Mouse (Mus musculus) megakaryocyte, adult 5-6 weeks (primary cell): Measurements from ENCODE around the gene Dnajc5. TPM values are rescaled to one million over a fixed set of nuclear protein-coding genes. Genes with fewer than 3 reads are reported as not detected.

Experiments used
- ATAC-seq: 2 replicates; pipeline ENCODE4 v1.8.0; 2016; ENCODE audit warnings: mild to moderate bottlenecking, inconsistent platforms; ENCODE audit not compliant: poor library complexity, severe bottlenecking
- total RNA-seq, 2 experiments: library from RNA; stranded (forward) in 1 of 2; stranded (reverse) in 1 of 2; fragments of 153-499, 151-499 nt in 1 of 2; fragments of 221-1000, 200-1000 nt in 1 of 2; gene quantifications; 2 replicates each; pipeline versions ENCODE4 v1.2.3 to v1.2.4; 2015 to 2017

The Dnajc5 gene
- total RNA-seq, 2 experiments from 2014 or later = 32.2 to 39.7 TPM

DNA sequence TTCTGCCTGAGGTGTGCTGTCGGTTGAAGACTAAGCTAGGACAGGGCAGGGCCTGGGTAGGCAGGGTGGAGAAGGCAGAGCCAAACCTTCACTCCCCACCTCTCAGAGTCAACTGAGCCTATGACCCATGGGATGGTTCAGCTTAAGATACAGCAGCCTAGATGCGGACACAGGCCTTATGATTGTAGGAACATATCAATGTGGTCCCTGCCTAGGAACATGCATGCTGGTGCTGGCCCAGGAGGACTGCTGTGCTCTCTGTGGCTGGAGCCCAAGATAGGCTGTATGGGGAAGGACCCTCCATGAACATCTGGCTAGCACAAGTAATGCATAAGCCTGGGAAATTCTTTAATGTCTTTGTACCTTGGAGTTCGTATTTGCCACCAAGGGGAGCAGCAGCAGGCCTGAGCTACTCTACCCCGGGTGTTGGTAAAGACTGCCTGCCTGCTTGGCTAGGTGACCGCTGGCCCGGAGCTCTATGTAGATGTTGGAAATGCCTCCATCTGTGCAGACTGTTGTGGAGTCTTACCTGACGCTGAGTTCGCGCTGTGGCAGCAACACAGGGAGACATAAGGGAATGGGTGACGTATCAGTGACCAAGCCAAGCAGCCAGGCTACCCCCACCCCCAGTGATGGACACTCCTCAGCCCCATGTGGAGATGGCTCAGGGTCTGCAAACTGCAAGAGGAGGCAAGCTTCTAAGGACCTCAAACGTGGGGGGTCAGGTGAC, 51.8 kb downstream of the Dnajc5 start:
- ATAC-seq = no peak

DNA sequence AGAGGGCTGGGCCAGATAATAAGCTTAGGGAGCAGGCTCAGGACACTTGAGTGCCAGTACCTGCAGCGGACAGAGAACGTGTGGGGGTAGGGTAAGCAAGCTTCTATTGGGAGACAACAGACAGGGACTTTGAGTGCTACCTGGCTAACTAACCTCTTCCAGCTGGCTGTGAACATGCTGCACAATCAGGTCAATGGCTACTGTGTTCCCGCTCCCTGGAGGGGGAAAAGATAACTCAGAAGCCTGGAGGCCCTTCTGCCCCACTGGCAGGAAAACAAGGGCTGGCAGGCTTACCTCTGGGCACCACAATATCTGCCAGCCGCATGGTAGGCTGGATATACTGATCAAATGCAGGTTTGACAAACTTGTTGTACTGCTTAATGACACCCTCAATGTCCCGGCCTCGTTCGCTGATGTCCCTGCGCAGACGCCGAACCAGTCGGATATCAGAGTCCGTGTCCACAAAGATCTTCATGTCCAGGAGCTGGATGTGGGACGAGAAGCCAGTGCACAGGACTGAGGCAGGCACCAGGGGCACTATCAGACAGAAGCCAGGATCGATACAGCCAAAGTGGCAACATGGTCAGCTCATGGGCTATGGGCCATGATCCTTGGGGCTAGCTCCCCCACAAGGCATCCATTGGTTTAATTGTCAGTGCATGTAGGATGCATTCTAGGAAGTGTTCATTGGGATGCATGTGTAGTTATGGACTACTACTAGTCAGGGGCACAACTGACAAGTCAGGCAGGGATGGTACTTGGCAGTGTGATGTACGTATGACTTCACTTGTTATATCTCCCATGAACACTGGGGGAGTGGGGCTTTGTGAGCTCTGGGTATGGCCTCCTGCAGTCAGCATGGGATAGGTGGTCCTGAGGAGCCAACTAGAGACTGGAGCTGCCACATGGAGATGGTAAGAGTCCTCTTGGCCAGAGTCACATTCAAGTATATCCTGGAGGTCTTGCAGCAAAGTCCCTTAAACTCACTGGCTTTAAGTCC, 52.9 kb downstream of the Dnajc5 start:
- no peak for ATAC-seq

DNA sequence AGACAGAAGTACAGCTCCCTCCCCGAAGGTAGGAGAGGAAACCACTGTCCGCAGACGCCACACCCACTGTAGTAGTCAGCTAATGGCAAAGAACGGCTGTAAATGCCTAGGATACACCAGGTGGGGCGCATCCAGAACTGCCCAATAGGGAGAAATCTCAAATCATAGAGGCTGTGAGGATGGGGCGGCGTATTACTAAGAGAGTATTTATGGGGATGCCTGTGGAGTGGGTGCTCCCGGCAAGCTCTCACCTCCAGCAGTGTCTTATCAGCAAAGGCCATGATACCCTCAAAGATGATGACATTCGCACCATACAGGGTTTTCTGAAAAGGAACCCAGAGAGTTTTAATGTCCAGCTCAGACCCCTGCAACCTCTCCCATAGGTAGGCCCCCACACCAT, 53.7 kb downstream of the Dnajc5 start:
- no peak for ATAC-seq

DNA sequence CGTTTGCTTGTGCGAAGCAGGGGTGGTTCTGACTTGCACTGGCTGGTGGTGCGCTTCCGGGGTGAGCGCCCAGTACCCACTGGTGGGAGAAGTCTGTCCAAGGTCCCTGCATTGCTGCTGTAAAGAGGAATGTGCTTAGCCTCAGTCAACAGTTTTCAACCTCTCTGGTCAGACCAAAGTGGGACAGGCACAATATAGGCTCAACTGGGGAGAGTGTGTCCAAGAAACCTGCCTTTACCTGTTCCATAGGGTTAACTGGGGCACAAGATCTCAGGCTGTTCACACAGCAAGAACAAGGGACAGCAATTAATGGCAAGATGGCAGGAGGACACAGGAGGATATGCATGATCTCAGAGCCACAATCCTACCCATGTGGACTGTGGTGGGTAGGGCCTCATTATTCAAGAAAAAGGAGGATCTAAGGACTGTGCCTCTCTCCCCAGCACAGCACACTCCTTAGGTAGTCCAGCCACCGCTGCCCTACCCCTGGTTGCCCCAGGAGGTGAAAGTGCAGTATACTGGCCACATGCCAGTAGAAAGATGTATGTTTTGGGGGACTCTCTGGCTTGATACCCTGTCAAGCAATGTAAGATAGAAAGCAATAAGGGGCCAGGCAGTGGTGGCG, 54.7 kb downstream of the Dnajc5 start:
- ATAC-seq = no peak

- no peak for ATAC-seq
These were observed 56.3 kb downstream of the Dnajc5 start for GRCm38 (mm10) chr2:181576613-181577012.

DNA sequence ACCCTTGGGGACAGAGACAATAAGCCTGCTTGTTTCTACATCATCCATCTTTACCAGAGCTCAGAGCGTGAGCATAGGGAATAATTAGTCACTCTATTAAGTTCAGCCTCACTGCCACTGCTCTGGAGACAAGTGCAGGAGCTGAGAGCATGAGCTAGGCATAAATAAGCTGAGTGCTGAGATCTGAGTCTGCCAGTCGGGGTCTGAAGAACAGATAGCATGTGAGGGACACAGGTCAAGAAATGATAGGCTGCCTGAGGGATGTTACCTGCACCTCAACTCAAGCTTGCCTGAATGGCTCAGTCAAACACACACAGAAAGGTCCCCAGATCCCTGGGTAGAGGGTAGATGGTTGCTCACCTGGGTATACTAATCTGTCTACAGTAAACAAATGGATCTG, 56.8 kb downstream of the Dnajc5 start:
- no peak for ATAC-seq

- ATAC-seq = no peak
These were observed 57.8 kb downstream of the Dnajc5 start for GRCm38 (mm10) chr2:181577981-181578581.

- ATAC-seq = no peak
These were observed 58.7 kb downstream of the Dnajc5 start for GRCm38 (mm10) chr2:181578790-181579618.

- no peak for ATAC-seq
These were observed 59.4 kb downstream of the Dnajc5 start for GRCm38 (mm10) chr2:181579681-181580080.

- no peak for ATAC-seq
These were observed 60.0 kb downstream of the Dnajc5 start for GRCm38 (mm10) chr2:181580131-181580772.

DNA sequence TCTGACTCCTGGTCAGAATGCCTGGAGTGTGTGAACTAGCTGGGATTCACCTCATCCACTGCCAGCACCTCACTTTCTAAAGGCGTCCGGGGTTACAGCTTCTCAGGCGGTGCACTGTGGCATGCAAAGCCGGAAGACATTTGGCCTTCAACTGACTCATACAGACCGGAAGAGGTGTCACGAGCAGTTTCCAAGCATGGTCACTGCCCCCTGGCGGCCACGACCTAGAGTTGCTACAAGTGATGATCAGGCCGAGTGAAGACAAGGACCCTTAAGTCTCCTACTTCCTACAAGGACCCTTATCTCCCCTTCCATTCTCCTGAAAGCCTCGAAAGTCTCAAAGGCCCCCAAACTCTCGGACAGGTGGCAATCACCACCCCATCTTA, 60.7 kb downstream of the Dnajc5 start:
- ATAC-seq = peak; percentile 86

DNA sequence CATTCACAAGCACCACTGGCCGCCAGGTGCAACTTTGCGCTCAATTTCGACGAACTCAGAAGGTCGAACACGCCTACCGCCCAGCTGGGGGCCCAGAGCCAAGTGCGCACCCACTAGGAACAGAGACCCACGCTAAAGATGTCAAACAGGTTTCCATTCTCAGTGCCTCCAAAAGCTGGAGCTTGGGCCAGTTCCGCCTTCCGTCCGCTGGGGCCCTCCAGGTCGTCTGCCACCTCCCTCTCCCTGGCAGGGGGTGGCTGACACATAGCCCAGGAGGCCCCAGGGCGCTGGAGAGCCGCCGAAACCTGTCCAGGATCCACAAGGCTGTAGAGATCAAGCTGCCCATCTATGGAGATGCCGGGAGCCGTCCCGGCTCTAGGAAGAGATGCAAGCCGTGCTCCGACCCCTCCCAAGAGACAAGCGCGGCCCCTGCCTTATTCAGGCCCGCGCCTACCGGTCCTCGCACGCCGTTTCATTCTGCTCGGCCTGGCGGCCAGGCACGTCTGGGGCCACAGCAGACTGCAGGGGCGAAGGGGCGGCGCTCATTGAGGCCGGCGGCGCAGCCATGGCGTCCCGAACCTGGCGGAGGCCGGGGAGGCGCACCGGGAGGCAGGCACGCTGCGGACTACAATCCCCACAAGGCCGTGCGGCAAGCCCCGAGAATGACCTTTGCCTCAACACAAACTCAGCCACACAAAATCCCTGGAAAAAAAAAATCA, 61.3 kb downstream of the Dnajc5 start:
- ATAC-seq = peak; percentile 78

- ATAC-seq = no peak
These were observed 62.1 kb downstream of the Dnajc5 start for GRCm38 (mm10) chr2:181582358-181582757.

- no peak for ATAC-seq
These were observed 62.7 kb downstream of the Dnajc5 start for GRCm38 (mm10) chr2:181582939-181583338.

DNA sequence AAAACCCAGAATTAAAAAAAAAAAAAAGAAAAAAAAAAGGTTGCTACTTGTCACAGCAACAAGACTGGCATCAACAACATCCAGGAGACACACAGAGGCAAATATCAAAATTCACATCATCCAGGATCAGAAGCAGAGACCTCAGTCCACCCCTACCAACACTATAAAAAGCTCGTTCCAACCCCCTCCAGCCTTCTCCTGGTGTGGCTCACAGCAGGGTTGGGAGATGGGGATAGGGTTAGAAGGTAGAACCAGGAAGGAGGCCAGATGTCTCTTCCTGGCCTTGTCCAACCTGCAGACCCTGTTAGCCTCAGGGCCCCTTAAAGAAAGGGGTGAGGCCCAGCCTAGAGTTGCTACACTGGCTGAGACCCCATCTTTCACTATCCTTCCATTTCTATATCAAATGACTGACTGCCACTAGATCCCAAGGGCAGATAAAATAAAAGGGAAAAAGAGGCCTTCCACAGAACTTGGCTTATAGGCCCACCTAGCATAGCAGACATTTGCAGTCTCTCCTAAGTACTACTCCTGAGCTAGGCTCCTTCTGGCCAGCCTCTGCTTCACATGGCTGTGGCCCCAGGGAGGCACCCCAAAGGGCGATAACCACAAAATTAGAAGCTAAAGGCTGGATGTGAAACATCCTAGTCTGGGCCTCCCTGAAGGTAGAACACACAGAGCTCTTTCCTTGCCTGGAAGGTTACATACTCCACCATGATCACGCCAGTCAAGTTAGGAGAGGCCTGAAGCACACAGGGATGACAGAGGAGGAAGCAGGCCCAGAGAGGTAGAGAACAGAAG, 63.4 kb downstream of the Dnajc5 start:
- ATAC-seq = no peak

GRCm38 (mm10) chr2:181584411-181584942, 64.2 kb downstream of the Dnajc5 start, which contains the start of gene Uckl1:
Uckl1 (minus strand) TSS chr2:181584892.
- ATAC-seq = no peak

DNA sequence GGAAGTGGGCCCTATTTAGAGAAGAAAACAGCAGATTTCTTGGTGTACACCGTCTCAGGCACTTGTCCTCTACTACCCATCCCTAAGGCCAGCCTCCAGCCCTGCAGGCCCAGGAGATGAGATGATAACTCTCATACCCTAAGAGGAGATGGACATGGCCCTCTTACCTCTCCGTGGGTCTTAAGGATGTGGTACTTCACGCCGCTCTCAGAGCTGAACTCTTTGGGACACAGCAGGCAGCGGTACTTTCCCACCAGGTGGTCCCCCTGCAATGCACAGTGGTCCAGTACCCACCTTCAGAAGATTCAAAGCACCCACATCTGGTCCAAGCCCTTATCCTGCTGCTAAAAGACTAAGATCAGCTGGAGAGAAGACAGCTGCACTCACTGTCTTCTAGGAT, 65.2 kb downstream of the Dnajc5 start:
- ATAC-seq = no peak

- ATAC-seq = no peak
These were observed 65.8 kb downstream of the Dnajc5 start for GRCm38 (mm10) chr2:181586124-181586523.
